Mouse (Mus musculus) midbrain, embryonic 11.5 days (tissue): ENCODE measurements around the gene Dffa. TPM values are rescaled to one million over a fixed set of nuclear protein-coding genes. Genes with fewer than 3 reads are reported as not detected.

ENCODE experiments used
- ATAC-seq: fragments of 200-750 bp; cut with Nextera tagmentation; 2 replicates; pipeline ENCODE4 v1.8.0; 2017; ENCODE audit warnings: moderate TSS enrichment, moderate library complexity; ENCODE audit not compliant: low FRiP score
- DNase-seq: peaks from one replicate; pipeline ENCODE4 v3.0.0; 2015; ENCODE audit warnings: low spot score; ENCODE audit errors: missing footprints
- H3K27ac ChIP-seq: fragments of 300-500 bp; sonication (generic); 2 replicates; pipeline ENCODE4 v1.5.1; 2014; ENCODE audit warnings: low read depth, low read length
- H3K27me3 ChIP-seq: fragments of 300-500 bp; sonication (generic); 2 replicates; pipeline ENCODE4 v1.6.1; 2014; ENCODE audit warnings: mild to moderate bottlenecking, low read length, moderate library complexity, mixed read lengths; ENCODE audit not compliant: control insufficient read depth, insufficient read depth
- H3K36me3 ChIP-seq: fragments of 300-500 bp; sonication (generic); 2 replicates; pipeline ENCODE4 v1.6.1; 2014; ENCODE audit warnings: mild to moderate bottlenecking, low read length, moderate library complexity, mixed read lengths; ENCODE audit not compliant: control insufficient read depth, insufficient read depth
- H3K4me1 ChIP-seq: fragments of 300-500 bp; sonication (generic); 2 replicates; pipeline ENCODE4 v1.6.1; 2014; ENCODE audit warnings: low read length; ENCODE audit not compliant: control insufficient read depth, insufficient read depth
- H3K4me2 ChIP-seq: fragments of 300-500 bp; sonication (generic); 2 replicates; pipeline ENCODE4 v1.6.1; 2014; ENCODE audit warnings: mild to moderate bottlenecking, moderate library complexity
- H3K4me3 ChIP-seq: fragments of 300-500 bp; sonication (generic); 2 replicates; pipeline ENCODE4 v1.5.1; 2014; ENCODE audit warnings: low read depth, low read length
- H3K9ac ChIP-seq: fragments of 300-500 bp; sonication (generic); 2 replicates; pipeline ENCODE4 v1.6.1; 2014; ENCODE audit warnings: low read length
- H3K9me3 ChIP-seq: fragments of 300-500 bp; sonication (generic); 2 replicates; pipeline ENCODE4 v1.6.1; 2016; ENCODE audit warnings: low read length; ENCODE audit not compliant: control insufficient read depth
- WGBS: fragments of 180-500 bp; shearing (Covaris S2); extraction: QIAGEN DNeasy Blood & Tissue Kit; methylation state at CpG from one replicate; pipeline ENCODE4 v1.1.7; 2014; 5-methylcytosine and 5-hydroxymethylcytosine counted together
- polyA plus RNA-seq: library from polyadenylated mRNA; unstranded; fragments of >200 nt; fragmentation: Nextera tagmentation; extraction: Ambion mirVana; gene quantifications from 2 replicates; pipeline ENCODE4 v1.2.1, GENCODE M21; 2014

Dffa gene
- polyA plus RNA-seq, 1 experiment from 2014 or later, result 25.3 TPM

DNA sequence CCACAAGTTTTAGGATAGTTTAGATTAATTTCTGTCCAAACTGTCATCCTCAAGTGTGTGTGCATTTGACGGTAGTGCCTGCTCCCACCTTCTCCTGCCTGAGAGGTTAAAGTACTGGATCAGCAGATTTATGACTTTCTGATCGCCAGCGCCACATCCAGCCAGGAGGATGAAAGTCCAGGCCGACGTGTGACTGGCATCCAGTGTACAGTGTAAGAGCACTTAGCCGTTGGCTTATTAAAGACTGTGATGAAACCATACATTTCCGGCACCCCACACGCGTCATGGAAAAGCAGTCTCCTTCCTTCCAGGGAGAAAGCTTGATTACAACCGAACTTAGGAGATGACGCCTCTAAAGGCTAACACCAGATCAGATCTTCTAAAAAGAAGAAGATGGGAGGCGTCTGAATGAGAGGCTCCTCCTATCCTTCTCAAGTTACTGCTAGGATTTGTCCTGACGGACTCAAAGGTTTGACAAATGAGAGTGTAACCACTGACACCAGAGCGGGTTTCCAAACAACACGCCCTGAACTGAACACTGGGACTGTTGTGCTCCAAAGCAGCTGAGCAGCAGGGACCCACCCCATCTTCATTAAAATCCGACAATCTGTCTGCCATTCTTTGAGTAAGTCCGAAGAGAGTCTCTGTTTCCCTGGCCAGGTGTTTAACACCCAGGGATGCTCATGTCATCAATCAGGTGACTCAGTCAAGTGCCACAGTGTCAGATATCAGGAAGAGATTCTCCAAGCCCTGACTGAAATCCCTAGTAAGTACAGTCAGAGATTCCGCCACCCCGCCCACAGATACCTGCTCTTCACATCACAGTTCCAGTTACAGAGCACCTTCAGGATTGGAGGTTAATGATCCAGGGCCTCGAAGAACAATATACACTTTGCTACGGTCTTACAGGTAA, 41.3 kb upstream of the Dffa start:
- ATAC-seq (no peak), DNase-seq (no peak)
- Histone ChIP-seq H3K27ac (no peak overlapping the region), H3K9me3 (no peaks in the 10 kb centered on the region), H3K4me2 (no peak overlapping the region), H3K4me1 (no peaks in the 10 kb centered on the region), H3K9ac (no peak overlapping the region), H3K4me3 (no peak overlapping the region), H3K27me3 (no peaks in the 10 kb centered on the region; the same call in 1 of the 2 replicates), H3K36me3 (no peaks in the 10 kb centered on the region; the same call in 1 of the 2 replicates)
- 66% methylated on average over 21 of the region's 21 CpGs for WGBS

DNA sequence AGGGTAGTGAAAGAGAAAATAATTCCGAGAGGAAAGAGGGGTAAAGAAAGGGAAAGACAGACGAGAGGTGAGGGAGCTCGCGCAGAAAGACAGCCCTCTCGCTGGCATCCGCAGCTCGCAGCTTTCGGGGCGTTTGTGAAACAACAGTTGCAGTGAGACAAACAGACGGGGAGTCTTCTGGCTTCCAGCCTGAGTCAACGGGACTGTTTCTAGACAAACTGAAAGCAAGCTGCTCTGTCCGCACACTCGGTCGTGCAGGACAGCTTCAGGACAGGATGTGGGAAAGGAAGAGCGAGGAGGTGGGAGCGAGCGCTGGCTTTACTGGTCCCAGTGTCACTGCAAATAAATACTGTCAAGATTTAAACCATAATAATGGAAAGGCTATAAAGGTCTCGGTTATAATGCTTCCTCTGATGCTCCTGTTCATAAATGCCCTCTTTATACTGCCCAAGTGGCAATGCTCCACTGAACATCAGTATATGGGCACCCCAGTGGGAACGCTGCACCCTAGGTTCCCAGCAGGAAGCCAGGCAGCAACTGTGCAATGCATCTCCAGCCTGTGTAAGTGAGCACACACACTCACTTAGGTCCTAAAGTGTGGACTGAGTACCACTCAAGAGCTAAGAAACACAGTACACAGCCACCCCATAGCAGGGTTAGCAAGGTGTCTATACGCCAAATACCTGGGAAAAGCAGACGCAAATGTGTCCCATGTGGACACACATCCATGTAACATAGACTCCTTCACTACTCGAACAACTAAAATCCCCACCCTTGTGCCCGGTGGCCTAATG, 39.7 kb upstream of the Dffa start:
- Histone ChIP-seq H3K4me2 (no peak overlapping the region), H3K27me3 (no peaks in the 10 kb centered on the region), H3K36me3 (no peaks in the 10 kb centered on the region), H3K4me3 (no peak overlapping the region), H3K9me3 (no peaks in the 10 kb centered on the region), H3K27ac (no peak overlapping the region), H3K9ac (no peak overlapping the region), H3K4me1 (no peaks in the 10 kb centered on the region)
- ATAC-seq, result no peak
- WGBS, result 90% methylated on average over 23 of the region's 23 CpGs
- DNase-seq, result no peak

DNA sequence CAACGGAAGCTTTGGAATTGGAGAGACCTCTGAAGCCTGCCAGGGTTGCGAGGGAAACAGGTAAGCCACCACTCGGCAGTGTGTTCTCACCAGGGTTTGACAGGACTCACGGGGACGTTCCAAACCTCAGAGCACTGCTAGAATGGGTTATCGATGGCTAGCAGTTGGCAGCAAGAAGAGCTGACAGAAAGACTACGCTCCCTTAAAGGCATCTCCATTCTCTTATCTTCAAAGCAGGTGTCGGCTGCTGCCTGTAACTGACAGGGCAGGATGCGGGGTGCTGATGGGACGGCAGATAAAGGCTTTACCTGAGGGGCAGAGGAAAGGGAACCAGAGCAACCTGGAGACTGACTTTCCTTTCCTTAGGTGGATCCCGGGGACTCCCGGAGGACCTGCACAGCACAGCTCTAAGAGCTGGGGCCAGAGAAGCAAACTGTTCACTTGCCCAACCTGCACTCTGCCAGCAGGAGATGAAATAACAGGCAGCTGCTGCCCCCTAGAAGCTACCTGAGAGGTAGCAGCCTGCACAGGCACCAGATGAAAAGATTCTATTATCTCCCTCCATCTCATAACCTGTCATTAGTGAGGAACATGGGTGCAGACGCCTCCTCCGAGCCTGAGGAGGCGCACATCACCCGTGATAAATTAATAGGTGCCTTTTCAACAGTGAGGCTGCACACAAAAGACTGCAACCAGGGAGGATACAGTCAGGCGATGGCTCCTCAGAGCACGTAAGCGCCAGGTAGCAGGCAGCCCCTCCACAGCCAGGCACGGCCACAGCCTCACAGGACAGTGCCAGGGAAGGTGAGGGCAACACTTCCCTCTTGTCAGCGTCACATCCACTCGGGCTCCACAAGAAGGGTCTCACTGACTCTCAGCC, 37.0 kb upstream of the Dffa start:
- Histone ChIP-seq H3K27me3 (no peaks in the 10 kb centered on the region), H3K36me3 (no peaks in the 10 kb centered on the region), H3K4me2 (no peak overlapping the region), H3K9ac (no peak overlapping the region), H3K27ac (no peak overlapping the region), H3K4me3 (no peak overlapping the region), H3K9me3 (no peaks in the 10 kb centered on the region), H3K4me1 (no peaks in the 10 kb centered on the region)
- 90% methylated on average over 22 of the region's 22 CpGs for WGBS
- ATAC-seq (no peak), DNase-seq (peak; percentile 78)

DNA sequence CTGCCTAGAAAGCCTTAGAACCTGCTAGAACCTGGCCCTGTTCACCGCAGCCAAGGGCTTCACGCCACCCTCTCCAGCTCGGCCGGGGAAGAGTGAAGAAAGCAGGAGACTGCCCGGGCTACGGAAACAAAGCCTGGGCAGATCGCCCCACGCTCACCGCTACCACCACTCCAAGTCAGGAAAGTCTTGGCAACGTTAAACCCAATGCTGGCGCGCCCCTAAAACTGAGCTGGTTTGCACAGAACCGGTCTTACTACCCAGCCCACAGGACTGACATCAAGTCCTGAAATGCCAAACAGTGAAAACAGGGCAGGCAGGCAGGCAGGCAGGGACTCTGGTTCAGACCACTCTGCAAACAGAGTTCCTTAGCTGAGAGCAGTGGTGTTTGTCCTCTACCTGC, 28.9 kb upstream of the Dffa start:
- Histone ChIP-seq H3K4me1 (no peaks in the 10 kb centered on the region), H3K27me3 (no peaks in the 10 kb centered on the region), H3K4me2 (no peak overlapping the region), H3K9me3 (no peaks in the 10 kb centered on the region), H3K36me3 (no peaks in the 10 kb centered on the region), H3K27ac (no peak overlapping the region), H3K9ac (no peak overlapping the region), H3K4me3 (no peak overlapping the region)
- 94% methylated on average over 13 of the region's 13 CpGs for WGBS
- no peak for DNase-seq
- no peak for ATAC-seq

DNA sequence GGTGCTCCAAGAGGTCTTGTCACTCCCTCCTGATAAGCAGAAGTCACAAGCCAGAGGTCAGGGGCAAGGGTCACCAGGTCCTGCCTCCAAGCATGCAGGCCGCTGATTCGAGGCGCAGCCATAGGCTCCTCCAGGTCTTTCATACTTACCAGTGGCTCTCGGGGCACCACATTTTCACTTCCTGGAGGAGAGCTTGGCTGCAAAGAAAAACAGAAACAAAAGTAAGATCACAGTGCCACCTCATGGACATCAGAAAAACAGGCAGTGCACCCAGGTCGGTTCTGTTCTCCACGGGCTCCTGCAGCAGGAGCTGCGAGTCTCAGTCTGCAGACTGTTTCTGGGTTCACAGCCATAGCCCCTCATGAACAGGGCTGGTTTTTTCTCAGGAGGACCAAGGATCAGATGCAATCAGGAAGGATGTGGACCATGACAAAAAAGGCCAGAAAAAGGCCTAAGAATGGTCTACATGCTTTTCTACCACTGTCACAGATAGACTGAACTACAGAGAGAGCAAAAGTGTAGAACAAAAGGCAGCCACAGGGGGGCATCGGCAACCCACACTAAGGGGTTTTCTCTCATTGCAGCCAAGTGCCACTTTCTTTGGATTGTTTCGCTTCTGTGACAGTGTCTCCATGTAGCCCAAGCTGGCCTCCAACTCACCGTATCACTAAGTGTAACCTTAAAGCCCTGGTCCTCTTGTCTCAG, 27.9 kb upstream of the Dffa start:
- no peaks in the 10 kb centered on the region for H3K36me3 ChIP-seq
- H3K27ac ChIP-seq, result no peak overlapping the region
- no peaks in the 10 kb centered on the region for H3K4me1 ChIP-seq
- H3K27me3 ChIP-seq, result no peaks in the 10 kb centered on the region
- peak; percentile 96 for DNase-seq
- no peak overlapping the region for H3K4me2 ChIP-seq
- no peak overlapping the region for H3K9ac ChIP-seq
- H3K4me3 ChIP-seq, result no peak overlapping the region
- WGBS, result 29% methylated on average over 10 of the region's 10 CpGs
- peak; percentile 62 for ATAC-seq
- no peaks in the 10 kb centered on the region for H3K9me3 ChIP-seq

DNA sequence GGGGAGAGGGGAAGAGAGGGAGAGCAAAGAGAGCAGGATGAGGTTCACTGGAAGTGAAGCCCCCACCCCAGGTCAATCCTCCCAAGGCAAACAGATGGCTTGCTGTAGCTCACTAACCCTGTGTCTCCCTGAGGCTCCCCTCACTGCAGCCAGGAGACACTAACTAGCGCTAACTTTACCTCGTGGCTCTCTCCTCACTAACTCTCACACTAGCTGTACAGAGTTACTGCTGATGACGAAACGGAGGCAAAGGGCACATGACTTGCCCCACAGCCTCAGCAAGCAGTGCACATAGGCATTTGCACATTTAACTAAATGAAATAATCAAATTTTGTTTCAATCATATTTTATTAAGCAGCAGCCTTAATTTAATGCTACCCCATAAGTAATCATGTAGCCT, 25.7 kb upstream of the Dffa start:
- Histone ChIP-seq H3K9me3 (no peaks in the 10 kb centered on the region), H3K27ac (no peak overlapping the region), H3K36me3 (no peaks in the 10 kb centered on the region), H3K27me3 (no peaks in the 10 kb centered on the region), H3K4me3 (no peak overlapping the region), H3K9ac (no peak overlapping the region), H3K4me1 (no peaks in the 10 kb centered on the region), H3K4me2 (no peak overlapping the region)
- 75% methylated on average over 4 of the region's 4 CpGs for WGBS
- DNase-seq (no peak), ATAC-seq (no peak)

DNA sequence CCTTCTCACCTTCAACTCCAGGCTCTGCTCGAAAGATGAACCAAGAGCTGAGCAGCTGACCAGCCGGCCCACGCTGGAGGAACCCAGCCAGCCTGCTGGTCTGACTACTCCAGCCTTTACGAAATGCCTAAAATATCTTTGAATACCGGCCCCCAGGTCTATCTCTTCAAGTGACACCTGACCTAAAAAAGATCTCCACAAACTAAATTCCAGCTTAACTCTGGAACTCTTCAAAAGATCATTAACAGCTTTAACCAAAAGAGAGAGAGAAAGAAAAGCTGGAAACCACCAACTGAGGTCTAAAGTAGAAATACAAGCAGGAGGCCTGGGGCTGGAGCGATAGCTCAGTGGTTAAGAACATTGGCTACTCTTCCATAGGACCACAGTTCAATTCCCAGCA, 24.3 kb upstream of the Dffa start:
- no peaks in the 10 kb centered on the region for H3K9me3 ChIP-seq
- H3K9ac ChIP-seq, result no peak overlapping the region
- H3K4me1 ChIP-seq, result no peaks in the 10 kb centered on the region
- no peak overlapping the region for H3K4me2 ChIP-seq
- H3K36me3 ChIP-seq, result no peaks in the 10 kb centered on the region
- H3K4me3 ChIP-seq, result no peak overlapping the region
- ATAC-seq, result no peak
- no peak for DNase-seq
- WGBS, result 87% methylated on average over 6 of the region's 6 CpGs
- no peaks in the 10 kb centered on the region for H3K27me3 ChIP-seq
- no peak overlapping the region for H3K27ac ChIP-seq

DNA sequence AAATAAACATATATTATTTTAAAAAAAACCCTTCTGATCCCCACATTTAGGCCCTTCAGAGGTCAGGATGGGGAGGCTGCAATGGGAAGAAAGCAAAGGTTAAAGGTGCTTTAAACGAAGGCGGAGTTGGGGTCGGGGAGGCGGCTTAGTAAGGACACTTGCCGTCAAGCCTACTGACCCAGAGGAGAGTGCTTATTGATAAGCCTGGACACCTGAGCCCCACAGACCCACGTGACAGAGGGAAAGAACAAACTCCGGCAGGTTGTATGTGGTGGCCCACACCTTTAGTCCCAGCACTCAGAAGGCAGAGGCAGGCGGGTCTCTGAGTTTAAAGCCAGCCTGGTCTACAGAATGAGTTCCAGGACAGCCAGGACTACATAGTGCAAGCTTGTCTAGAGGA, 23.8 kb upstream of the Dffa start:
- Histone ChIP-seq H3K36me3 (no peaks in the 10 kb centered on the region), H3K27ac (no peak overlapping the region), H3K9me3 (no peaks in the 10 kb centered on the region), H3K4me1 (no peaks in the 10 kb centered on the region), H3K9ac (no peak overlapping the region), H3K4me2 (no peak overlapping the region), H3K4me3 (no peak overlapping the region), H3K27me3 (no peaks in the 10 kb centered on the region)
- 89% methylated on average over 8 of the region's 8 CpGs for WGBS
- DNase-seq, result no peak
- ATAC-seq, result no peak
